Mouse (Mus musculus) testis, adult 2 months (tissue): ENCODE results near the gene Cnn3. TPM values are rescaled to one million over a fixed set of nuclear protein-coding genes. Genes with fewer than 3 reads are reported as not detected.

Experiments used
- H3K27ac ChIP-seq: fragments of 200-500 bp; 2 replicates; pipeline ENCODE4 v1.5.1; 2012; ENCODE audit warnings: low read depth, low read length; ENCODE audit not compliant: control insufficient read depth, insufficient read depth
- H3K27me3 ChIP-seq: fragments of 200-500 bp; 2 replicates; pipeline ENCODE4 v1.6.1; 2012; ENCODE audit warnings: mild to moderate bottlenecking, low read length, moderate library complexity; ENCODE audit not compliant: control insufficient read depth, insufficient read depth
- H3K36me3 ChIP-seq: fragments of 200-500 bp; 2 replicates; pipeline ENCODE4 v1.6.1; 2012; ENCODE audit warnings: mild to moderate bottlenecking, low read length; ENCODE audit not compliant: control insufficient read depth, insufficient read depth
- H3K4me1 ChIP-seq: fragments of 200-500 bp; 2 replicates; pipeline ENCODE4 v1.6.1; 2012; ENCODE audit warnings: low read length; ENCODE audit not compliant: control insufficient read depth, insufficient read depth
- H3K4me3 ChIP-seq: fragments of 200-500 bp; 2 replicates; pipeline ENCODE4 v1.5.1; 2012; ENCODE audit warnings: low read depth, mild to moderate bottlenecking, low read length, moderate library complexity, mixed read lengths; ENCODE audit not compliant: control insufficient read depth
- CTCF ChIP-seq: fragments of 200-500 bp; IDR thresholded peaks from 2 replicates; pipeline ENCODE4 v1.5.1; 2012; ENCODE audit warnings: low read depth, mild to moderate bottlenecking, inconsistent platforms, low read length, moderate library complexity; ENCODE audit not compliant: control insufficient read depth, insufficient read depth, insufficient replicate concordance
- POLR2A ChIP-seq: fragments of 200-500 bp; IDR thresholded peaks from 2 replicates; pipeline ENCODE4 v1.6.1; 2012; ENCODE audit warnings: low read depth, mild to moderate bottlenecking, inconsistent platforms, low read length, moderate library complexity; ENCODE audit not compliant: control insufficient read depth
- polyA plus RNA-seq: library from polyadenylated mRNA; depleted of rRNA; stranded (reverse); fragments of >200 nt; gene quantifications from 2 replicates; pipeline ENCODE4 v1.2.3, GENCODE M21; 2012

Cnn3 gene
- polyA plus RNA-seq, 1 experiment, result 7.8 TPM

GRCm38 (mm10) chr3:121390724-121391123, 35.6 kb upstream of the Cnn3 start:
- Histone ChIP-seq H3K27me3 (no peaks in the 10 kb centered on the region), H3K4me1 (peaks cover 10% of the 10 kb centered on the region), H3K27ac (no peak overlapping the region), H3K36me3 (no peaks in the 10 kb centered on the region), H3K4me3 (no peak overlapping the region)
- TF ChIP-seq CTCF (no peak), POLR2A (no peak)

GRCm38 (mm10) chr3:121395588-121396295, 30.6 kb upstream of the Cnn3 start:
- Histone ChIP-seq H3K36me3 (no peaks in the 10 kb centered on the region), H3K4me3 (no peak overlapping the region), H3K4me1 (peaks cover 2% of the 10 kb centered on the region; the same call in 1 of the 2 replicates), H3K27ac (no peak overlapping the region), H3K27me3 (no peaks in the 10 kb centered on the region)
- TF ChIP-seq POLR2A, result no peak
- no peak for TF ChIP-seq CTCF

- Histone ChIP-seq H3K27ac (no peak overlapping the region), H3K4me1 (no peaks in the 10 kb centered on the region), H3K27me3 (no peaks in the 10 kb centered on the region), H3K36me3 (no peaks in the 10 kb centered on the region), H3K4me3 (no peak overlapping the region)
- no peak for TF ChIP-seq POLR2A
Measured at GRCm38 (mm10) chr3:121396561-121396960, 29.7 kb upstream of the Cnn3 start.

- H3K36me3 ChIP-seq, result no peaks in the 10 kb centered on the region
- TF ChIP-seq CTCF, result no peak
- TF ChIP-seq POLR2A, result no peak
Measured at GRCm38 (mm10) chr3:121397007-121397406, 29.3 kb upstream of the Cnn3 start.

GRCm38 (mm10) chr3:121401384-121401783, 24.9 kb upstream of the Cnn3 start:
- TF ChIP-seq CTCF, result no peak
- no peak for TF ChIP-seq POLR2A
- H3K27ac ChIP-seq, result no peak overlapping the region

More at GRCm38 (mm10) chr3:121397007-121397406, 29.3 kb upstream of the Cnn3 start:
- Histone ChIP-seq H3K27me3 (no peaks in the 10 kb centered on the region), H3K4me1 (no peaks in the 10 kb centered on the region), H3K4me3 (no peak overlapping the region), H3K27ac (no peak overlapping the region)

GRCm38 (mm10) chr3:121402096-121402495, 24.2 kb upstream of the Cnn3 start:
- Histone ChIP-seq H3K4me3 (no peak overlapping the region), H3K36me3 (no peaks in the 10 kb centered on the region), H3K4me1 (no peaks in the 10 kb centered on the region), H3K27me3 (no peaks in the 10 kb centered on the region), H3K27ac (no peak overlapping the region)
- TF ChIP-seq POLR2A (no peak), CTCF (no peak)

More at GRCm38 (mm10) chr3:121401384-121401783, 24.9 kb upstream of the Cnn3 start:
- no peaks in the 10 kb centered on the region for H3K36me3 ChIP-seq
- no peaks in the 10 kb centered on the region for H3K4me1 ChIP-seq
- H3K4me3 ChIP-seq, result no peak overlapping the region
- H3K27me3 ChIP-seq, result no peaks in the 10 kb centered on the region

GRCm38 (mm10) chr3:121403449-121403848, 22.8 kb upstream of the Cnn3 start:
- no peak overlapping the region for H3K4me3 ChIP-seq
- no peaks in the 10 kb centered on the region for H3K36me3 ChIP-seq
- H3K27me3 ChIP-seq, result no peaks in the 10 kb centered on the region
- no peak overlapping the region for H3K27ac ChIP-seq
- no peak for TF ChIP-seq CTCF
- TF ChIP-seq POLR2A, result no peak
- H3K4me1 ChIP-seq, result no peaks in the 10 kb centered on the region

GRCm38 (mm10) chr3:121405101-121405500, 21.2 kb upstream of the Cnn3 start:
- H3K4me1 ChIP-seq, result no peaks in the 10 kb centered on the region
- H3K36me3 ChIP-seq, result no peaks in the 10 kb centered on the region
- TF ChIP-seq POLR2A (no peak), CTCF (no peak)
- no peak overlapping the region for H3K27ac ChIP-seq
- no peaks in the 10 kb centered on the region for H3K27me3 ChIP-seq
- no peak overlapping the region for H3K4me3 ChIP-seq
